Mouse (Mus musculus): ENCODE measurements at regions not wholly inside any gene's neighbourhood (a gene's known extent, or its start where the extent isn't known, plus 50 kb on each side); places are given as distances from the start of the nearest gene placed in this dataset.

GRCm38 (mm10) chr11:6785471-6785870, 52.0 kb downstream of the Gm11983 start:
- no peak for DNase-seq

DNA sequence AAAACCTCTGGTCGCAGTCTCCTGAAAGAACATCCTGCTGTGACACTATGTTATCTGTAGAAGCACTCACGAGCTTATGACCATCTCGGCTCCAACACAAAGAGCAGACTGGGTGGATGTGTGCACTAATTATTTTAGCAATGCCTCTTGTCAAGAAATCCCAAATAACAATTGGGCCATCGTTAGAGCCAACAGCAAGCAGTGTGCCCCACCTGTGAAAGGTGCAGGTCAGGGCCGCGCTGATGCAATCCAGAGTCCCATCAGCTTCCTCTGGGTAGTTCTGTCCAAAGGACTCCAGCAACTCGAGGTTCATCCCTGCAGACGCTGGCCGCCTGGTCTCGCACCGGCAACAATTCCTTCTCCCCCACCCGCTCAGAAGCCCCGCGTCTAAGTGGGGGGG, 54.6 kb downstream of the Gm11983 start:
- no peak for DNase-seq

DNA sequence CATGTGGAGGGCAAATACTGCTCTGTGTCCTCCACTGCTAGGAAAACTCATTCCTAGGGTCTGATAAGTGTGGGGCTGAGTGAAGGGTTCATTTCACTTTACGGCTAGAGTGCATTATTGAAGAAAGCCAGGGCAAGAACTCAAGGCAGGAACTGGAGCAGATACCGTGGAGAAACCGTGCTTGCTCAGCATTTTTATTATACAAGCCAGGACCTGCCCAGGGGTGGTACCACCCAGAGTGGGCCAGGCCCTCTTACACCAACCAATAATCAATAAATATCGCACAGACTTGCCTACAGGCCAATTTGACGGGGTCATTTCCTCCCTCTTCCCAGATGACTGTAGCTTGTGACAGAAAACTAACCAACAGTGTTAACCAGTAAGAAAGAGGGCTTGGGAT, 57.7 kb downstream of the Gm11983 start:
- no peak for DNase-seq

DNA sequence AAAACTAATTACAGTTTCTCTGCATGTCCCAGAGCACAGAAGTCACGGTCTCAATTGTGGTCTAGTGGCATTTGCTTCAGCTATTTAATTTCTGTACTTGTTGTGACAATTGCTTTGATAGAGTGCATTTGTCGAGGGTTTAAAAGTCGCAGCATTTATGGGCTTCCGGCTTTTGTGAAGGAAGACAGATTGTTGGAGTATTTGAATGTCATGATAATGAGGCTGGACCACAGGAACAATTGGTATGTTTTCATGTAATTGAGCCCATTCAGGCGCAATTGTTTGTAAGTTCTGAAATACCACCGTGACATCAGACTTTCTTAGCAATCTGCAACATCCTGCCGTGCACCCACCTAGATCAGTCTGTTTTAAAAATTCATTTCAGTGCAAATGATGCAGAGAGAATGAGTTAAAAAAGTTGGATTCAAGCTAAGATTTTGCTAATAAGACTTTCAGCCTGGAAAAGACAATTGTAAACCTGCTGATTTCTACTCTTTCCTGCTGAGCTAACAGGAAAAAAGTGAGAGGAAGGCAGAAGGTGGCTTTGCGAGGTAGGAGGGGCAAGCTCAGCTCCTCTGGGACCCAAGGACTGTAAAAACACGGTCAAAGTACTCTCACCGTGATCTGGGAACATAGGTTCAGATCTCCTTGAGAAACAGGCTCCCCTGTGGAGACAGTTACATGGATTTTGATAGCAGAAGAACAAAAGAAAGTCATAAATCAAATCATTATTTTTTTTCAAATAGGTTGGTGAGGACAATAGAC, 58.7 kb downstream of the Gm11983 start:
- no peak for DNase-seq

DNA sequence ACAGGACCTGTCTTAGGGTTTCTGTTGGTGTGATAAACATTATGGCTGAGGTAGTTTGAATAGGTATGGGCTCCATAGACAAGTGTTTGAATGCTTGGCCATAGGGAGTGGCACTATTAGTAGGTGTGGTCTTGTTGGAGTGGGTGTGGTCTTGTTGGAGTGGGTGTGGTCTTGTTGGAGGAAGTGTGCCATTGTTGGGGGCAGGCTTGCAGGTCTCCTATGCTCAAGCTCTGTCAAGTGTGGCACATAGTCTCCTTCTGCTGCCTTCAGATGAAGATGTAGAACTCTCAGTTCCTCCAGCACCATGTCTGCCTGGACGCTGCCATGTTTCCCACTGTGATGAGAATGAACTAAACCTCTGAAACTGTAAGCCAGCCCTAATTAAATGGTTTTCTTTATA, 59.9 kb downstream of the Gm11983 start:
- DNase-seq, result no peak

- no peak for DNase-seq
These were observed 62.8 kb downstream of the Gm11983 start for GRCm38 (mm10) chr11:6774656-6775055.

GRCm38 (mm10) chr11:6773951-6774350, 63.5 kb downstream of the Gm11983 start:
- no peak for DNase-seq

DNA sequence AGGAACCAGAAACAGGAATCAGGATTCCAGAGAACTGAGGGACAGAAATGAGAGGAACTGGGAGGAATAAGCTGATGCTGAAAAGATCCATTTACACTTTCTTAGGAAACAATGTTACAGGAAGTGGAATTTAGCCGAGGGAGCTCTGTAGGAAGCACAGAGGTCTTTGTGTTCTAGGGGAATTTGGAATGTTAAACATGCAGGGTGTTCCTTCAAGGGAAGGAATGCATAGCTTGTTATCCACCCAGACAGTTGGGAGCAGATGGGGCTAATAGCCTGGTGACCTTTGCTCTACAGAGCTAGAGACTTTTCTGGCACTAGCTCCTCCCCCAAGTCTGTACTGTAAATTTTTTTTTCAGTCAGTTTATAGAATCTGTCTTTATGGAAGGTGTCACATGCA, 64.1 kb downstream of the Gm11983 start:
- DNase-seq, result no peak

DNA sequence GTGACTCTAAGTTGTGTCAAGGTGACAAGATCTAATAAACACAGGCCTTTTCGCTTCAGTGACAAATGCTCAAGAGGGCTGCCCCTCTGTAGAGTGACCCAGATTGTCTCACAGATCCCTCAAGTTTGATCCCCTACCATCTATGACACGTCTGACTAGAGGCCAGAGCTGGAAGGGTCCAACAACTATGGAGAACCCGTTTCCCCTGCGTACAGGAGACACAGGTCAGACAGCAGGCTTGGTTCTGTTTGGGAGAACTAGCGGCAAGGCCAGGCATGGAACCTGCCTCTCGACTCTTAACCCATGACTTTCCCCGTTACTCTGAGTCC, 68.1 kb downstream of the Gm11983 start:
- DNase-seq, result no peak

- peak; percentile 63 for DNase-seq
These were observed 68.6 kb downstream of the Gm11983 start for GRCm38 (mm10) chr11:6768599-6769436.

DNA sequence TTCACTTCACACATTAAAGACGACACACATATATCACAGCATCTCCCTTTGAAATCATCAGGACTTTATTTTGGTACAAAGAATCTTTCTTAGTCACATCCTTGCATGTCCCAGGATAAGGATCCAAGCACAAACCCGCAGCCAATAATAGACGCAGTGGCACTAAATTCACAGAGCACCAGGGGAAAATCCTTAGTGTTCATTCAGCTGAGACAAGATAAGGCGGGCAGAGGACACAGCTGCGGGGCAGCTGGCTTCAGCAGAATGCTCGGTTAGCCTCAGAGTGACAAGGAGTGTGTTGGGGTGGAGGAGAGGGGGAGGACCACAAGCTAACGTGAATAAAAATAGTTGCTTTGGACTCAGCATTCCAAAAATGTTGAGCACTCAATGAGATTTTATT, 70.7 kb downstream of the Gm11983 start:
- DNase-seq, result no peak

- DNase-seq, result no peak
These were observed 72.0 kb downstream of the Gm11983 start for GRCm38 (mm10) chr11:6765333-6765957.

- no peak for DNase-seq
These were observed 73.3 kb downstream of the Gm11983 start for GRCm38 (mm10) chr11:6764186-6764585.

GRCm38 (mm10) chr11:6763001-6763400, 74.5 kb downstream of the Gm11983 start:
- no peak for DNase-seq

- DNase-seq, result no peak
These were observed 75.4 kb downstream of the Gm11983 start for GRCm38 (mm10) chr11:6761876-6762628.

GRCm38 (mm10) chr11:6759578-6759977, 77.9 kb downstream of the Gm11983 start:
- DNase-seq, result no peak

- no peak for DNase-seq
These were observed 81.1 kb downstream of the Ramp3 start for GRCm38 (mm10) chr11:6739439-6739838.

DNA sequence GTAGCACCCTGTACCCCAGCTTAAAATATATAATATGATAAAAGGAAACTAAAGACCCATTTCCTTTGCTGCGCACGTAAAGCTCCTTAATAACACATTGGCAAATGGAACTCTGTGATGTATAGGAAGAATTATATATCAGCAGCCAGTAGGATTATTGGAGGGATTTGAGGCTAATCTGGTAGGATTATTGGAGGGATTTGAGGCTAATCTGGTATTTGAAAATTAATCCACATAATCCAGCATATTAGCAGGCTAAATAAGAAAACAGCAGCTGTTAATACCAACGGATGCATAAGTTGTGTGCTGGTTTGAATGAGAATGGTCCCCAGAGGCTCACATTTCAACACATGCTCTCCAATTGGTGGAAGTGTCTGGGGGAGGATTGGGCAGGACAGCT, 80.3 kb downstream of the Ramp3 start:
- no peak for DNase-seq

GRCm38 (mm10) chr11:6738163-6738562, 79.8 kb downstream of the Ramp3 start:
- no peak for DNase-seq

DNA sequence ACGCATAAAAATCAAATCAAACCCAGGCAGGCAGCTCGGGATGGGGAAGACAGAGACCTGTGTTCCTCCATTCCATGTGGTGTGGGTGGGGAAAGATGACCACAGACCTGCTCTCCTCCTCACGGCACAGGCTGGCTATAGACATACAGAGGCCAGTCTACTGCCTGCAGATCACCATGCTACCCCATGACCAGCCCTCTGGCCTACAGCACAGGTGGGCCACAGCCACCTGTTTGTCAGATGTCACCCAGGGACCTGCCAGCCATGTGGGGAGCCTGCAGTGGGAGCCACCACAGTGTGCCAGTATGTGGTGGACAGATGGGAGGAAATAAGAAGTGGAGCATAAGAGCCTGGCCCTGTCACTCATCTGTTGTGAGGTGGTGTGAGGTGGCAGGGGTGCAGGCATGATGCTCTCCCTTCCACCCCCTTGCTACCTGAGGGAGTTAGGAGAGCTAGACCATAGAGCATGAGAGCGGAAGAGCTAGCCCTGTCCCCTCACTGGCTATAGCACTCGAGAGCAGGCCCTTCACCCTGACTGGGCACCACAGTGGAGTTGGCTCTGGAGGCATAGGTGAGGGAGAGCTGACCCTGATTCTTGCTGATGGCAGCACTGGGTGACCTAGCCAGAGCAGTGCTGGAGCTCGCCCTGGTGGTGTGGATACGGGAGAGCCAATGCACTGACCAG, 76.6 kb downstream of the Ramp3 start:
- DNase-seq, result no peak

DNA sequence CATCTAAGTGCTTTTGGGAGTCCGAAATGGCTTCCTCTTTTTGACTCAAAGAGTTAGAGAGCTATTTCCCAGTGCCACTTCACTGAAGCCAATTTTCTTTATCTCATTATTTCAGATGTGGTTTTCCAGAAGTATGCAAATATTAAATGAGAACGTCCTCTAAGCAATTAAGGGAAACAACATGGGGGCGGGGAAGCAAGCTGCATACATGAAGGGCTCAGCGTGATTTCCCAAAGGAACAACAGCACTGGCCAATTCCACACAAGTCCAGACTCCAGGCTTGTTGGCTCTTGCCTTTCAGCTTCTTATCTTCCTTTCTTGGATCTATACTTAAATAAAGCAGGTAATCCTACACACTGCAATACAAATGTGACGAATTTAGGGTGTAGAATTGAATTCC, 73.2 kb downstream of the Ramp3 start:
- no peak for DNase-seq
